Mouse (Mus musculus) embryonic stem cell, embryonic (primary cell): Measurements from ENCODE around the gene Mageb18.
"Not testable (repeated sequence)": the region's sequence is repeated elsewhere in the genome, so short reads cannot be mapped to it uniquely, and the experiment has no call there.

ENCODE experiments used
- CTCF ChIA-PET, 4 experiments: fragments of 300-600 bp in 2 of 4; fragments of 350-600 bp in 2 of 4; sonication (Branson Sonifier 250); formaldehyde crosslinking; loops; one replicate each; lab custom pipeline; 2022; ENCODE audit warnings: inconsistent platforms in 2 of 4; lab: Charles Lee
- POLR2A ChIA-PET, 4 experiments: fragments of 300-600 bp in 2 of 4; fragments of 350-600 bp in 2 of 4; sonication (Branson Sonifier 250); formaldehyde crosslinking; loops; one replicate each; lab custom pipeline; 2022; ENCODE audit warnings: antibody characterized with exemption in 4 of 4, inconsistent platforms in 1 of 4; lab: Charles Lee

Gene Mageb18

GRCm38 (mm10) chrX:92599472-92599871 is at the start of gene Mageb18:
TSS of gene Mageb18 (minus strand) at chrX:92599572.
- POLR2A ChIA-PET: no interaction called here
- CTCF ChIA-PET: no interaction called here

- CTCF ChIA-PET: no interaction called here
Observed at GRCm38 (mm10) chrX:92612788-92613187, 13.4 kb upstream of the Mageb18 start.

GRCm38 (mm10) chrX:92610466-92610865 is 11.1 kb upstream of the Mageb18 start:
- ChIA-PET POLR2A (no interaction called here), CTCF (no interaction called here)

More at GRCm38 (mm10) chrX:92612788-92613187, 13.4 kb upstream of the Mageb18 start:
- POLR2A ChIA-PET: no interaction called here

- CTCF ChIA-PET: no interaction called here
- POLR2A ChIA-PET: no interaction called here
Observed at GRCm38 (mm10) chrX:92597324-92597723, 2.0 kb downstream of the Mageb18 start.

GRCm38 (mm10) chrX:92527826-92528225 is 71.5 kb downstream of the Mageb18 start:
- CTCF ChIA-PET: no interaction called here
- POLR2A ChIA-PET: no interaction called here

- ChIA-PET POLR2A (no interaction called here), CTCF (interaction anchor here in 1 of 4 experiments (0.7 kb wide), 1 partner anchor 873 kb away, joined by 3 read pairs; no protein-coding TSS in a partner anchor)
Observed at GRCm38 (mm10) chrX:92498254-92498653, 101.1 kb downstream of the Mageb18 start.

GRCm38 (mm10) chrX:92489649-92490048 is 109.7 kb downstream of the Mageb18 start, which contains the start of gene Gm5941:
TSS of gene Gm5941 (plus strand) at chrX:92489949.
- POLR2A ChIA-PET, CTCF ChIA-PET: not testable (repeated sequence)

GRCm38 (mm10) chrX:92464773-92465172 is 134.6 kb downstream of the Mageb18 start:
- POLR2A ChIA-PET: no interaction called here
- CTCF ChIA-PET: interaction anchor here in 1 of 4 experiments (0.5 kb wide), 1 partner anchor 361 kb away, joined by 4 read pairs; no protein-coding TSS in a partner anchor

- POLR2A ChIA-PET: no interaction called here
- CTCF ChIA-PET: no interaction called here
Observed at GRCm38 (mm10) chrX:92460496-92460895, 138.9 kb downstream of the Mageb18 start.

GRCm38 (mm10) chrX:92387384-92387783 is 212.0 kb downstream of the Mageb18 start:
- CTCF ChIA-PET: no interaction called here
- POLR2A ChIA-PET: no interaction called here

GRCm38 (mm10) chrX:92342924-92343323 is 256.4 kb downstream of the Mageb18 start:
- CTCF ChIA-PET: no interaction called here

GRCm38 (mm10) chrX:92340906-92341305 is 258.5 kb downstream of the Mageb18 start:
- CTCF ChIA-PET: no interaction called here
- POLR2A ChIA-PET: no interaction called here

More at GRCm38 (mm10) chrX:92342924-92343323, 256.4 kb downstream of the Mageb18 start:
- POLR2A ChIA-PET: no interaction called here

GRCm38 (mm10) chrX:92339551-92339950 is 259.8 kb downstream of the Mageb18 start:
- ChIA-PET POLR2A (no interaction called here), CTCF (no interaction called here)

- ChIA-PET CTCF (no interaction called here), POLR2A (no interaction called here)
Observed at GRCm38 (mm10) chrX:92333459-92333858, 265.9 kb downstream of the Mageb18 start.

GRCm38 (mm10) chrX:92323599-92323998 is 275.8 kb downstream of the Mageb18 start:
- ChIA-PET POLR2A (no interaction called here), CTCF (no interaction called here)

- CTCF ChIA-PET: no interaction called here
- POLR2A ChIA-PET: no interaction called here
Observed at GRCm38 (mm10) chrX:92280619-92281018, 318.8 kb downstream of the Mageb18 start.
